Mouse (Mus musculus) adrenal gland, adult 2 months (tissue): ENCODE data around the gene Slc2a6. TPM values are rescaled to one million over a fixed set of nuclear protein-coding genes. Genes with fewer than 3 reads are reported as not detected.

Experiments used
- DNase-seq: peaks from one replicate; pipeline ENCODE4 v3.0.0; 2021
- long read RNA-seq: library from polyadenylated mRNA; stranded (forward); transcript quantifications from one replicate; pipeline ENCODE4 v2.0.0, GENCODE M21; 2021
- polyA plus RNA-seq: library from polyadenylated mRNA; depleted of rRNA; stranded (reverse); fragments of >200 nt; gene quantifications from 2 replicates; pipeline ENCODE4 v1.2.3, GENCODE M21; 2012; rRNA removed
- total RNA-seq, 2 experiments: library from RNA; stranded (reverse); gene quantifications; 2 replicates each; pipeline ENCODE4 v1.2.3; 2021

The Slc2a6 gene
- under 1 TPM; 0.76 to 0.78 TPM for total RNA-seq
- polyA plus RNA-seq: 1.7 and 2.5 TPM in 2 replicates
- long read RNA-seq: 0 reads

GRCm38 (mm10) chr2:27027618-27028436 is at the start of gene Slc2a6:
TSS of gene Slc2a6 (minus strand) at chr2:27027998.
- DNase-seq: peak; percentile 92

- DNase-seq: no peak
Measured at GRCm38 (mm10) chr2:27075485-27075884, 47.7 kb upstream of the Slc2a6 start.

- no peak for DNase-seq
Measured at GRCm38 (mm10) chr2:27074804-27075203, 47.0 kb upstream of the Slc2a6 start.

- no peak for DNase-seq
Measured at GRCm38 (mm10) chr2:27073407-27073806, 45.6 kb upstream of the Slc2a6 start.

- no peak for DNase-seq
Measured at GRCm38 (mm10) chr2:27071978-27072377, 44.2 kb upstream of the Slc2a6 start, which contains the start of gene Mymk. TSS of gene Mymk (minus strand) at chr2:27072179.

- peak; percentile 78 for DNase-seq
Measured at GRCm38 (mm10) chr2:27071137-27071536, 43.3 kb upstream of the Slc2a6 start.

GRCm38 (mm10) chr2:27070247-27070813 is 42.5 kb upstream of the Slc2a6 start:
- DNase-seq: no peak

- DNase-seq: no peak
Measured at GRCm38 (mm10) chr2:27069646-27070045, 41.8 kb upstream of the Slc2a6 start.

- no peak for DNase-seq
Measured at GRCm38 (mm10) chr2:27067996-27068395, 40.2 kb upstream of the Slc2a6 start.

GRCm38 (mm10) chr2:27067124-27067523 is 39.3 kb upstream of the Slc2a6 start:
- DNase-seq: no peak

- no peak for DNase-seq
Measured at GRCm38 (mm10) chr2:27059187-27059586, 31.4 kb upstream of the Slc2a6 start.

- no peak for DNase-seq
Measured at GRCm38 (mm10) chr2:27058751-27059150, 31.0 kb upstream of the Slc2a6 start.

GRCm38 (mm10) chr2:27058251-27058650 is 30.5 kb upstream of the Slc2a6 start:
- DNase-seq: no peak

- no peak for DNase-seq
Measured at GRCm38 (mm10) chr2:27049408-27049807, 21.6 kb upstream of the Slc2a6 start.

- DNase-seq: peak; percentile 32
Measured at GRCm38 (mm10) chr2:27045979-27046770, 18.4 kb upstream of the Slc2a6 start.

- DNase-seq: peak; percentile 23
Measured at GRCm38 (mm10) chr2:27044641-27045040, 16.8 kb upstream of the Slc2a6 start.

GRCm38 (mm10) chr2:27044166-27044565 is 16.4 kb upstream of the Slc2a6 start:
- DNase-seq: no peak

- DNase-seq: peak; percentile 79
Measured at GRCm38 (mm10) chr2:27043461-27043860, 15.7 kb upstream of the Slc2a6 start.

GRCm38 (mm10) chr2:27042131-27042844 is 14.5 kb upstream of the Slc2a6 start:
- peak; percentile 60 for DNase-seq

- DNase-seq: no peak
Measured at GRCm38 (mm10) chr2:27039286-27039685, 11.5 kb upstream of the Slc2a6 start.

- peak; percentile 56 for DNase-seq
Measured at GRCm38 (mm10) chr2:27038596-27038995, 10.8 kb upstream of the Slc2a6 start.

- DNase-seq: no peak
Measured at GRCm38 (mm10) chr2:27037008-27037407, 9.2 kb upstream of the Slc2a6 start.
